Comparison of ENCODE assay signal across 17 mouse cellular contexts in genomic region chr13:26464523-26464922, GRCm38 (mm10).
A peak's percentile ranks its signal among the peaks of the same experiment; 100 is the strongest.
DNase-seq lines count a peak whose midpoint lies in the region; ATAC-seq lines count a peak whose summit lies in the region.
"Had no signal": no experiment of that assay in that cellular context is flagged by ENCODE, and none has a peak within 500 bp of the region (broad histone marks: within the 10 kb centered on the region; RNA-seq: fewer than 3 reads in every experiment).

No protein-coding gene starts in this region.

- intact Hi-C loops in gastrocnemius, postnatal 36 days (cut with DNase I), result no loop called here

- peak; percentile 1 for DNase-seq in cerebellum, adult 8-10 months
- DNase-seq in cerebellum, adult 11-12 months, result no peak
- DNase-seq in frontal cortex, postnatal 10 days (ENCODE audit: low spot score in 2 of 2), result no peak
- DNase-seq in Muller cell, postnatal 12 days (ENCODE audit: inconsistent ontology term), result peak; percentile 76
- peak; percentile 78 for DNase-seq in retina, embryonic 14.5 days (ENCODE audit: low spot score)
- no peak for DNase-seq in right cerebral cortex, postnatal 10 days (ENCODE audit: low spot score in 2 of 2)
- no peak for DNase-seq in gastrocnemius, postnatal 36 days
- DNase-seq: adrenal gland, postnatal 14 days; gastrocnemius, postnatal 25 days; heart, adult 18-20 months; heart, postnatal 36 days; kidney, adult 18-20 months; kidney, postnatal 25 days; right cerebral cortex, adult 18-20 months; right cerebral cortex, postnatal 4 days had no signal

- ATAC-seq in frontal cortex, adult (ENCODE audit: low TSS enrichment), result peak; percentile 23; the same call in 1 of the 2 replicates
- ATAC-seq: Patski had no signal

Comparison
In these comparisons a context has a peak if more than half of its experiments do, and no peak if none do; other contexts are left out.
1. DNase-seq: peak in cerebellum, adult 8-10 months (single experiment), Muller cell, postnatal 12 days (single experiment) and retina, embryonic 14.5 days (single experiment); none in cerebellum, adult 11-12 months (single experiment), frontal cortex, postnatal 10 days (0 of 2), right cerebral cortex, postnatal 10 days (0 of 2) and gastrocnemius, postnatal 36 days (0 of 2).